Mouse (Mus musculus) frontal cortex, adult (tissue): ENCODE measurements at regions not wholly inside any gene's neighbourhood (a gene's known extent, or its start where the extent isn't known, plus 50 kb on each side); places are given as distances from the start of the nearest gene placed in this dataset.
"Not testable (repeated sequence)": the region's sequence is repeated elsewhere in the genome, so short reads cannot be mapped to it uniquely, and the experiment has no call there.

Experiments
- ATAC-seq: cut with Nextera tagmentation; 2 replicates; pipeline ENCODE4 v1.9.2; 2017; ENCODE audit warnings: mild to moderate bottlenecking, moderate library complexity, mixed read lengths; ENCODE audit not compliant: low TSS enrichment

- ATAC-seq, result no peak
Observed at GRCm38 (mm10) chr12:77588297-77588696, 350.4 kb downstream of the Fut8 start.

DNA sequence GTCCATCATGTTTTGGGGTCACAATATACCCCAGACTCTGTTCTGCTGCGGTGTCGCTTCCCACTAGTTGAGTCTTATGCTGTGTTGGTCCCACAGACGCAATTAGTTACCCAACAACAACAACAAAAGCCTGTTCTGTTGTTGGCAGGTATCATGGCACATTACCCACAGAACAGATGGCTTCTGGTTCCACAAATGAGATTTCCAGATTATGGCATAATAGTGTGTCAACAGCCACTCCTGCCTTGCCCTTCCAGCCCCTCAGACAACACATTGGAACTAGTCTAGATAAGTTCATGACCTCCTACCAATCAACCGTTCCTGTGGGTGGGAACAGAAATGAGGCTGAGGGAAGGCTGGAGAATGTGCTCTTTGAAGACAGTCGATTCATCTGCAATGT is 351.5 kb downstream of the Fut8 start:
- ATAC-seq, result no peak

- no peak for ATAC-seq
Observed at GRCm38 (mm10) chr12:77594092-77594491, 356.2 kb downstream of the Fut8 start.

DNA sequence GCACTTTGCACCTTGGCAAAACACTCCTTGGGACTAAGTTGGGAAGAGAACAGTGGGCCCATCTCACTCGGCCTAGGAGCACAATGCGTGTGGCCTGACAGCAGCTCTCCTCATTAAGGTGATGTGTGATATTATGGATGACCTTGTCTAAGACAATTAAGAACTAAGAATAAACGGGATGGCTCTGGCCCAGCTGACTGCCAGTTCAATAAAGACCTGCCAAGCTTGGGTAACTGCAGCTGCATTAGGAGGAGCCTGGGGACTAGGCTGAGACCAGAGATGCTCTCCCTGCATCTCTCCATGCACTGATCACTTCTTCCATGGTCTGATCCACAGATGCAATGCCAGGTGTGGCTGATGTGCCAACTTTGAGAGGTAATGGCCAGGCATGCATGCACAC is 356.7 kb downstream of the Fut8 start:
- ATAC-seq, result no peak

- ATAC-seq, result no peak
Observed at GRCm38 (mm10) chr12:77595821-77596220, 357.9 kb downstream of the Fut8 start.

- ATAC-seq, result no peak
Observed at GRCm38 (mm10) chr12:77596676-77597075, 358.8 kb downstream of the Fut8 start.

DNA sequence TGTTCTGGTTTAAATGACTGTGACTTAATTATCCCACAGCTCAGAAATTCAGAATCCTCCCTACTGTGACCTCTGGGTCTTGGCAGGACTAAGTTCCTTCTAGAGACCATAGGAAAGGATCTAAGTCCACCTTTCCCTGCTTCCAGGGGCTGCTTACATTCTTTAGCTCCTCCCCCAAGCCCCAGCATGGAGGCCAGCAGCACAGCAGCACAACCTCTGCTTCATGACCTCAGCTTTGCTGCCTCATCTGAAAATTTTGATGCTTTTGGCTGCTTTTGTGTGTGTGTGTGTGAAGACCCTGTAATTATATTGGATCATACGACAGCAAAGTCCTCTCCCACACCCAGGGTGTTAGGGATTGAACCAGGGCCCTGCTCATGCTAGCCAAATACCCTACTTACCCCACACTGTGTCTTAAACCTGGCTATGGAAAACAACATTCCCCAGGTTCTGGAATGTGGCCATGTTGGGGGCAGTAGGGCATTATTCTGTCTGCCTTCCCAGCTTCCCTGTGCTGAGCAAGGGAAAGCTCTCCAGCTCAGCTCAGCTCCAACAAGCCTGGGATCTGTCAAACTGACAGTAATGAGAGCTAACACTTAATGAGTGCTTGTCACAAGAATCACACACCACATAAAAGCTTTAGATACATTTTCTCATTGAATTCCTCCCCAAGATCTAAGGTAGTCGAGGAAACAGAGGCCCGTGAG is 359.9 kb downstream of the Fut8 start:
- ATAC-seq, result no peak

DNA sequence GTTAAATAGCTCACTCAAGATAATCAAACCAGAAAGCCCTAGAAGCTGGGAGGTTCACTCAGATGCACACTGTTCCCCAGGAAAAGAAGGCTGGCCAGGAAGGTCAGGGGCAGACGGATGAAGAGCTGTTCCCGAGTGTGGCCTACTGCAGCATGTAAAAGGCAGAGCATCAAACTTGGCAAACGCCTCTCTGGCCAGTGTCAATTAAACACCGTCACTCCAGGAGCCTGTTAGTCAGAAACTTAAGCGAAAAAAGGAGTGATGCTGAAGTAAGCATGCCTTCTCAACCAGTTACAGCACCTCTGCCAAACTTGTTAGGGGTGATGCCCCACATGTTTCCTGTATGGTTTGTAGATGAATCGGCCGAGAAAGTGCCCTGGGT is 360.4 kb downstream of the Fut8 start:
- no peak for ATAC-seq

DNA sequence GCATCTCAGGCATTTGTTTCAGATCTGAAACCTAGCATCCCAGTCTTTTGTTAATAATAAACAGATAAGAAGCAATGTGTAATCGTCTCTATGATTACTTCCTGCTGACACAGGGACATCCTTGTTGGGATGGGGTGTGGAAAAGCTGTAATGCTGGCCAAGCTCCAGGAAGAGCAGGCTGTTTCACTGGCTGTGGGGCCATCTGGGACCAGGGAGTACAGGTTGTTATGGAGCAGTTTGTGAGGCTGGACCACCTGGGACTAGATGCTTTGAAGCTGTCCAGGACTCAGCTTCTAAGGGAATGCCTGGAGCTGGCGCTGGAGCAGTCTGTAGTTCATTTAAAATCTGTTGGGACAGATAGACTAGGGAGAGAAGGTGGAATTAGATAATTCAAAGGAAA is 361.5 kb downstream of the Fut8 start:
- no peak for ATAC-seq

- ATAC-seq, result peak; percentile 73
Observed at GRCm38 (mm10) chr12:77603832-77604501, 366.0 kb downstream of the Fut8 start.

DNA sequence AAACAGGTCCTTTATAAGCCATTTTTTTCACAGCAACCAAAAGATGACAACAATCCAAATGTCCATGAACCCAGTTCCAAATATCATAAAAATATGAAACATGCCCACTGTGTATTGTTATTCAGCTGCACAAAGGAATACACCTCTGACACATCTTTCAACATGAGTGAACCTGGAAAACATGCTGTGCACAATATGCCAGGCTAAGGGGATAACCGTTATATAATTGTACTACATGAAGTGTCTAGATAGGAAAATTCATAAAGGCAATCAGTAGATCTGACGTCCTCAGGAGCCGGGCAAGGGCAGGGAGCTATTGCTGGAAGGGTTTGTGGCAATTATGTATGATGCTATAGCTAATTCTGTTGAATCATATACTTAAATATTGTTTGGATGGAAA is 379.6 kb downstream of the Fut8 start:
- ATAC-seq, result no peak

GRCm38 (mm10) chr12:77622243-77622642 is 384.3 kb downstream of the Fut8 start:
- no peak for ATAC-seq

- not testable (repeated sequence) for ATAC-seq
Observed at GRCm38 (mm10) chr12:77624323-77624722, 386.4 kb downstream of the Fut8 start.

DNA sequence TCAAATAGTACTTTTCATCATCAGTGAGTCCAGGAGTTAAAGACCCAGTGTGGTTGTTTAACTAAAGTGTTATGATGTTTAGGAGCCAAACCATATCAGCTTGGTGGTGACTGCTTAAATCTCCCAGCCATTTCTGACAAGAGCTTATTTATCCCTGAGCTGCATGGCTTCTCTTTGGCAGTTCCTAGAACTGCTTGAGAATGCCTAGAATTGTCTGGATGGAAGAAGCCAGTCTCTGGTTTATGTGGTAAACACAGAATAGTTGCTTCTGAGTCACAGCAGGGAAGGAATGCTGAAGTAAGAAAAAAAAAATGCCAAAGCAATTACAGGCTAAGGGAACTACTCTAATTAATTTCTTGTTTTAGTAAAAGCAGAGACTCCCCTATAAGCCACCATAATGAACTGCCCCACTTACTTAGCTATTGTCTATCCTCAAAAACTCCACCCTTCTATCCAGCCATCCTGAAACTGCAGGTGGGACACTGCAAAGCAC is 390.5 kb downstream of the Fut8 start:
- no peak for ATAC-seq

- no peak for ATAC-seq
Observed at GRCm38 (mm10) chr12:77633981-77634650, 396.2 kb downstream of the Fut8 start.

- peak; percentile 57; the same call in 1 of the 2 replicates for ATAC-seq
Observed at GRCm38 (mm10) chr12:77638266-77638665, 400.3 kb downstream of the Fut8 start.

DNA sequence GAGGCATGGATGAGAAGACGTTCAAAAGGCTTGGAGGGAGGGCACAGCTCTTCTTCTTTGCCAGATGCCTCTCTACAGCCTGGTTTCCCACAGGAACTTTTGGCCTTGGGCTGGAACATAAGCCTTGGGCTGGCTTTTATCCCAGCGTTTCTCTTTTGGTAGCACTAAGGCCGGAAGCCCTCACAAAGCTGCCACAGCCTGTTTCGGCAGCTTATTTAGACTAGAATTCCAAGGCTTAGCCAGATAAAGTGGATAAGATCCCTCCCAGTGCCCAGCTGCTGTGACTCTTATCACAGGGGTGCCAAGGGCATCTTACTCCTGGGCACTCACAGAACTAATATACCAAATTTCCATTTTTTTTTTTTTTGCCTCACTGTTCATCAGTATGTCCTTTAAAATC is 404.4 kb downstream of the Fut8 start:
- ATAC-seq, result no peak

- no peak for ATAC-seq
Observed at GRCm38 (mm10) chr12:77647841-77648240, 409.9 kb downstream of the Fut8 start.

GRCm38 (mm10) chr12:77654282-77654681 is 416.4 kb downstream of the Fut8 start:
- no peak for ATAC-seq

DNA sequence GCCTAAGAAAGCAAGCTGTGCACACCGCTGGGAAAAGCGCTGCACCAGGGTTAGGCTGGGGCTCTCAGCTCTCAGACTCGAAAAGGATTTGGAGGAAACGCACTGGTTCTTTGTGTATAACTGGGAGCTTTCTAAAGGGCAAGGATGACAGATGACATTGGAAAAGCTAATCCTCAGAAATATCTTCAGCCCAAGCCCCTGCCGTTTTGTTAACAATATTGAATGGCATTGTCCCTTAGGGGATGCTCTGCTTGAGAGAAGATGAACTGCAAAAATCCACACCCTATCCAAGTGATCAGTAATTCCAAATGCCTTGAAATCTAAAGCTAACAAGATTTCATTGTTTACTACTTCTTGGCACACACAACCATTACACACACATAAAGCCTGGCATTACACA is 419.1 kb downstream of the Fut8 start:
- ATAC-seq, result no peak

DNA sequence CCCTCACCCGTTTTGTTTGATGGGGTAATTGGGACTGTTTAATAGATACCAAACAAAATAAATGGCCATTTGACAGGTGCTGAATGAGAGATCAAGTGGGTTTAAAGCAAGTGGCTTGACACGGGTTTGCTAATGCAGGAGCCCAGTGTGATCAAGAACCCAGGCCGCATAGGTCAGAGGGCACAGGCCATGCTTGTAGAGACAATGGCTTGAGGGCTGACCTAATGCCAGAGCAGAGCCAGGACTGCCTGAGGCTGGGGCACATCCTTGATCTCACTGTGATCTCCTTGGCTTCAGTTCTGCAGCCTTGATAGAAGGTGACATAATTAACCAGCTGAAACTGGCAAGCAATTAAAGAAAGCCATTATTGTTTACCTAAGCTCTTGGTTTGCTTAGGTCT is 420.0 kb downstream of the Fut8 start:
- no peak for ATAC-seq

- ATAC-seq, result peak; percentile 83
Observed at GRCm38 (mm10) chr12:77663180-77663579, 425.3 kb downstream of the Fut8 start.
